Mouse (Mus musculus): Measurements from ENCODE around the gene Agps. TPM values are rescaled to one million over a fixed set of nuclear protein-coding genes. Genes with fewer than 3 reads are reported as not detected.

The Agps gene
- total RNA-seq (2021) = 10 to 100 TPM; 50.9 to 54.8 TPM
- long read RNA-seq, experiment 1, full-length matches to known transcripts = 20 of 25 reads
- long read RNA-seq, experiment 1, partial matches to known transcripts = 0 of 25 reads
- long read RNA-seq, experiment 1, other reads (novel, unspliced or antisense) = 5 of 25 reads
- long read RNA-seq, experiment 2, full-length matches to known transcripts = 21 of 31 reads
- long read RNA-seq, experiment 2, partial matches to known transcripts = 3 of 31 reads
- long read RNA-seq, experiment 2, other reads (novel, unspliced or antisense) = 7 of 31 reads

- peak; percentile 70 to 88 for DNase-seq (ENCODE audit: low spot score in 2 of 2)
- intact Hi-C loops (cut with DNase I) = no loop called here
These were observed at the start of gene Agps for GRCm38 (mm10) chr2:75831881-75832633. Gene Agps, plus strand, starts transcription at chr2:75832177.

GRCm38 (mm10) chr2:75786075-75786474 is 45.9 kb upstream of the Agps start:
- intact Hi-C loops (cut with DNase I) = loop anchor here (5.0 kb wide), 1 partner anchor 176 kb away; no protein-coding TSS in a partner anchor
- DNase-seq (ENCODE audit: low spot score in 2 of 2) = peak in 1 of 2 experiments; percentile 33

GRCm38 (mm10) chr2:75788511-75788910 is 43.5 kb upstream of the Agps start:
- DNase-seq (ENCODE audit: low spot score in 2 of 2) = no peak
- intact Hi-C loops (cut with DNase I) = loop anchor here (5.0 kb wide), 1 partner anchor 174 kb away; no protein-coding TSS in a partner anchor

- intact Hi-C loops (cut with DNase I) = loop anchor here (5.0 kb wide), 1 partner anchor 172 kb away; no protein-coding TSS in a partner anchor
- DNase-seq (ENCODE audit: low spot score in 2 of 2) = no peak
These were observed 41.9 kb upstream of the Agps start for GRCm38 (mm10) chr2:75789959-75790523.

GRCm38 (mm10) chr2:75791561-75792308 is 40.2 kb upstream of the Agps start:
- DNase-seq (ENCODE audit: low spot score in 2 of 2) = no peak
- intact Hi-C loops (cut with DNase I) = no loop called here

- intact Hi-C loops (cut with DNase I) = no loop called here
- peak; percentile 16 to 18 for DNase-seq (ENCODE audit: low spot score in 2 of 2)
These were observed 39.4 kb upstream of the Agps start for GRCm38 (mm10) chr2:75792377-75793203.

- intact Hi-C loops (cut with DNase I) = no loop called here
These were observed 35.8 kb upstream of the Agps start for GRCm38 (mm10) chr2:75796181-75796580.

GRCm38 (mm10) chr2:75798434-75798970 is 33.5 kb upstream of the Agps start:
- DNase-seq (ENCODE audit: low spot score in 2 of 2) = no peak
- intact Hi-C loops (cut with DNase I) = no loop called here

More at GRCm38 (mm10) chr2:75796181-75796580, 35.8 kb upstream of the Agps start:
- DNase-seq (ENCODE audit: low spot score in 2 of 2) = no peak

GRCm38 (mm10) chr2:75805767-75806166 is 26.2 kb upstream of the Agps start:
- no peak for DNase-seq (ENCODE audit: low spot score in 2 of 2)

GRCm38 (mm10) chr2:75806891-75807290 is 25.1 kb upstream of the Agps start:
- intact Hi-C loops (cut with DNase I) = no loop called here
- no peak for DNase-seq (ENCODE audit: low spot score in 2 of 2)

More at GRCm38 (mm10) chr2:75805767-75806166, 26.2 kb upstream of the Agps start:
- intact Hi-C loops (cut with DNase I) = no loop called here

- DNase-seq (ENCODE audit: low spot score in 2 of 2) = no peak
- intact Hi-C loops (cut with DNase I) = no loop called here
These were observed 24.5 kb upstream of the Agps start for GRCm38 (mm10) chr2:75807460-75807859.

GRCm38 (mm10) chr2:75814880-75815279 is 17.1 kb upstream of the Agps start:
- no peak for DNase-seq (ENCODE audit: low spot score in 2 of 2)
- intact Hi-C loops (cut with DNase I) = no loop called here

GRCm38 (mm10) chr2:75815521-75815920 is 16.5 kb upstream of the Agps start:
- intact Hi-C loops (cut with DNase I) = no loop called here
- no peak for DNase-seq (ENCODE audit: low spot score in 2 of 2)

GRCm38 (mm10) chr2:75816673-75817072 is 15.3 kb upstream of the Agps start:
- no peak for DNase-seq (ENCODE audit: low spot score in 2 of 2)
- intact Hi-C loops (cut with DNase I) = no loop called here

GRCm38 (mm10) chr2:75818719-75819118 is 13.3 kb upstream of the Agps start:
- intact Hi-C loops (cut with DNase I) = no loop called here
- DNase-seq (ENCODE audit: low spot score in 2 of 2) = no peak

GRCm38 (mm10) chr2:75819796-75820195 is 12.2 kb upstream of the Agps start:
- intact Hi-C loops (cut with DNase I) = no loop called here
- DNase-seq (ENCODE audit: low spot score in 2 of 2) = no peak

GRCm38 (mm10) chr2:75821971-75822751 is 9.8 kb upstream of the Agps start:
- intact Hi-C loops (cut with DNase I) = no loop called here
- no peak for DNase-seq (ENCODE audit: low spot score in 2 of 2)

GRCm38 (mm10) chr2:75823736-75824135 is 8.2 kb upstream of the Agps start:
- no peak for DNase-seq (ENCODE audit: low spot score in 2 of 2)
- intact Hi-C loops (cut with DNase I) = no loop called here
